Mouse (Mus musculus): ENCODE measurements around the gene Jmjd7.

GRCm38 (mm10) chr2:120046486-120047310 lies 19.4 kb downstream of the Jmjd7 start:
- TF ChIP-seq POLR2A (IDR thresholded peaks at IDR 0.05; ENCODE audit: borderline replicate concordance, control insufficient read depth, low read depth, low read length) (no peak), CTCF (IDR thresholded peaks at IDR 0.05; ENCODE audit: control insufficient read depth, insufficient read depth, low read length) (no peak)
